Mouse (Mus musculus) ES-E14 (cell line): ENCODE results near the gene Tmem229b. TPM values are rescaled to one million over a fixed set of nuclear protein-coding genes. Genes with fewer than 3 reads are reported as not detected.

Experiments
- DNase-seq: peaks from one replicate; pipeline ENCODE4 v3.0.0-alpha.2; 2013; ENCODE audit warnings: low read depth, low spot score
- H3K27ac ChIP-seq: 2 replicates; pipeline ENCODE4 v1.5.1; 2012; ENCODE audit warnings: low read depth, mild to moderate bottlenecking, low read length, moderate library complexity, mixed read lengths; ENCODE audit not compliant: poor library complexity, insufficient read depth, severe bottlenecking
- H3K36me3 ChIP-seq: 2 replicates; pipeline ENCODE4 v1.6.1; 2012; ENCODE audit warnings: mild to moderate bottlenecking, low read length, moderate library complexity, mixed read lengths; ENCODE audit not compliant: control insufficient read depth, poor library complexity, insufficient read depth, severe bottlenecking
- H3K4me1 ChIP-seq, 2 experiments: fragments of 150-350 bp in 1 of 2; sonication (generic) in 1 of 2; 2 replicates each; pipeline ENCODE4 v1.6.1; 2012; ENCODE audit warnings: low read length in 2 of 2, mild to moderate bottlenecking in 1 of 2, mixed read lengths in 1 of 2; ENCODE audit not compliant: control insufficient read depth in 2 of 2, insufficient read depth in 2 of 2, poor library complexity in 1 of 2
- H3K4me3 ChIP-seq, 2 experiments: fragments of 150-350 bp in 1 of 2; sonication (generic) in 1 of 2; 2 replicates each; pipeline ENCODE4 v1.5.1; 2012; ENCODE audit warnings: low read length in 2 of 2, low read depth in 1 of 2, mild to moderate bottlenecking in 1 of 2, mixed read lengths in 1 of 2; ENCODE audit not compliant: insufficient read depth in 1 of 2, poor library complexity in 1 of 2, severe bottlenecking in 1 of 2
- H3K9ac ChIP-seq: 2 replicates; pipeline ENCODE4 v1.6.1; 2012; ENCODE audit warnings: low read depth, mild to moderate bottlenecking, low read length, mixed read lengths; ENCODE audit not compliant: poor library complexity, insufficient read depth, severe bottlenecking
- H3K9me3 ChIP-seq: fragments of 150-350 bp; sonication (generic); 2 replicates; pipeline ENCODE4 v1.6.1; 2012; ENCODE audit warnings: low read depth, mild to moderate bottlenecking, low read length; ENCODE audit not compliant: control insufficient read depth, insufficient read depth
- CHD2 ChIP-seq: IDR thresholded peaks from 2 replicates; pipeline ENCODE4 v1.6.1; 2014; ENCODE audit warnings: mild to moderate bottlenecking, low read depth, low read length, inconsistent platforms
- HCFC1 ChIP-seq: IDR thresholded peaks from 2 replicates; pipeline ENCODE4 v1.6.1; 2012; ENCODE audit warnings: low read length, inconsistent platforms, borderline replicate concordance; ENCODE audit not compliant: insufficient read depth
- MAFK ChIP-seq: IDR thresholded peaks from 2 replicates; pipeline ENCODE4 v1.6.1; 2014; ENCODE audit warnings: mild to moderate bottlenecking, low read depth, low read length, inconsistent platforms; ENCODE audit not compliant: insufficient read depth
- ZC3H11A ChIP-seq: IDR thresholded peaks from 2 replicates; pipeline ENCODE4 v1.6.1; 2012; ENCODE audit warnings: low read depth, mild to moderate bottlenecking, inconsistent platforms, low read length, borderline replicate concordance
- ZNF384 ChIP-seq: IDR thresholded peaks from 2 replicates; pipeline ENCODE4 v1.6.1; 2012; ENCODE audit warnings: low read depth, low read length, inconsistent platforms
- in situ Hi-C, 2 experiments: fragments of 600-800 bp; cut with MboI; formaldehyde crosslinking; loops; one replicate each; pipeline ENCODE4 v1.15.1; 2025; ENCODE audit warnings: low sequenced_read_pairs in 2 of 2, inconsistent platforms in 1 of 2; ENCODE audit not compliant: unreplicated experiment in 2 of 2
- total RNA-seq: library from RNA; depleted of rRNA; stranded (reverse); fragments of 300-350 nt; gene quantifications from 2 replicates; pipeline ENCODE4 v1.2.3, GENCODE M21; 2012

The Tmem229b gene
- total RNA-seq, 1 experiment: 6.1 TPM

DNA sequence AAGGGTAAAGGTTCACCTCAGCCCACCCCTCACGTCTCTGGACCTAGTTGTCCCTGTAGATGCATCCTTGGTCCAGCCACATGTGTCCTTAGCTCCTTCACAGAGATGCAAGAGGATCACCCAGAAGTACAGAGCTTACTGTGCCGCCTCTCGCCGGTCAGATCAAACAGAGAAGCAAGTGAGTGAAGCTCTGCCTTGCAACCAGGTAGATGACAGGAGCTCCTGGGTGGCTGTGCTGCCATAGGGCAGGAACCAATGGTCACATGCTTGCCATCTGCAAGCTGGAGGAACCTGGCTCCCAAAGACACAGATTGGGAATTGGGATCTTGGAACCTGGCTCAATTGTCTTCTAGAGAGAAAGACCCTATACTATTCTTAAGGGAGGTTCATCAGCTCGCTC lies 2.0 kb downstream of the Tmem229b start:
- Histone ChIP-seq H3K36me3 (no peaks in the 10 kb centered on the region), H3K27ac (no peak overlapping the region), H3K9ac (no peak overlapping the region), H3K9me3 (no peaks in the 10 kb centered on the region), H3K4me1 (peaks cover 0 to 4% of the 10 kb centered on the region in 2 experiments; a peak in 3 of 4 replicates), H3K4me3 (no peak overlapping the region)
- in situ Hi-C loops: no loop called here
- TF ChIP-seq HCFC1 (no peak), ZNF384 (no peak), CHD2 (no peak), ZC3H11A (no peak), MAFK (no peak)
- no peak for DNase-seq

GRCm38 (mm10) chr12:79002978-79003377 lies 4.4 kb downstream of the Tmem229b start:
- in situ Hi-C loops: no loop called here
- TF ChIP-seq ZNF384 (no peak), HCFC1 (no peak), CHD2 (no peak), ZC3H11A (no peak), MAFK (no peak)
- peaks cover 3 to 11% of the 10 kb centered on the region in 2 experiments; a peak in 3 of 4 replicates for H3K4me1 ChIP-seq
- no peaks in the 10 kb centered on the region for H3K9me3 ChIP-seq
- no peak for DNase-seq
- H3K4me3 ChIP-seq: no peak overlapping the region
- H3K27ac ChIP-seq: no peak overlapping the region
- H3K9ac ChIP-seq: no peak overlapping the region
- no peaks in the 10 kb centered on the region for H3K36me3 ChIP-seq

DNA sequence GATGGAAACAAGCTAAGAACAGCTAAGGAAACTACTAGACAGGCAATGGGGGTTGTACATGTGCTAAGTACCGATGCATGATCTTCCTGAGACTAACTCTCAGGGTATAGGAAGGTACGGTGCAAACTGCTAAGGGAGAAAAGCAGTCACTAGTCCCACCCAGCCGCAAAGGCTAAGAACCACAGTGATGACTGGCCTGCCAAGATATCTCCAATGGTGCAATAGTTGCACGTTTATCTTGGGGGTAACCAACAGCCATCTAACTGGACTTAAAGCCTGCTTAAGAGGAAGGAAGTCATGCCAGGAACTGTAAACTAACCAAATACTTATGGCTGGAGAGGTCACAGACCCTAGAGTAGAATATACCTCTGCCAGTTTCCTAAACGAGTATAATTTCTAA lies 5.0 kb downstream of the Tmem229b start:
- no peak overlapping the region for H3K9ac ChIP-seq
- H3K36me3 ChIP-seq: no peaks in the 10 kb centered on the region
- no peak for DNase-seq
- H3K27ac ChIP-seq: no peak overlapping the region
- peaks cover 8 to 17% of the 10 kb centered on the region in 2 experiments; a peak in 3 of 4 replicates for H3K4me1 ChIP-seq
- H3K9me3 ChIP-seq: no peaks in the 10 kb centered on the region
- in situ Hi-C loops: no loop called here
- TF ChIP-seq ZC3H11A: no peak
- TF ChIP-seq CHD2: no peak
- no peak for TF ChIP-seq MAFK
- TF ChIP-seq ZNF384: no peak
- TF ChIP-seq HCFC1: no peak
- no peak overlapping the region for H3K4me3 ChIP-seq

DNA sequence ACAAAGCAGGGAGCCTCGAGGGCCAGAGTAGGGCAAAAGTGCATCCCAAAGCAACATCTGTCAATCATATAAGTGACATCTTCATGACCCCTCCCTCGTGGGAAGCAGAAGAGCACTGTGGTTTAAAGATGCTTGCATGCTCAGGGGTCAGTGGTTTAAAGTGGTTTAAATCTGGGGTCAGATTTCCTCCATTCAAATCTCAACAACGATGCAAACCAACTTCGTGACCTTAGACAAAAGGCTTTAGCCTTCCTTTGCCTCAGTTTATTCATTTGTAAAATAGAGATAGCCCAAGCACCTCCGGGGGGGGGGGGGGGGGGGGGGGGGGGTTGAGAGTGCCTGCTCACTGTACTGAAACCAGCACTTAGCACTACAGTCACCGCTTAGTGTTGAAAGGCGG lies 10.7 kb downstream of the Tmem229b start:
- Histone ChIP-seq H3K4me1 (peaks cover 15 to 24% of the 10 kb centered on the region in 2 experiments; a peak in 3 of 4 replicates), H3K36me3 (no peaks in the 10 kb centered on the region), H3K9ac (no peak overlapping the region), H3K4me3 (no peak overlapping the region), H3K9me3 (no peaks in the 10 kb centered on the region), H3K27ac (no peak overlapping the region)
- no peak for TF ChIP-seq ZC3H11A
- in situ Hi-C loops: no loop called here
- DNase-seq: no peak

DNA sequence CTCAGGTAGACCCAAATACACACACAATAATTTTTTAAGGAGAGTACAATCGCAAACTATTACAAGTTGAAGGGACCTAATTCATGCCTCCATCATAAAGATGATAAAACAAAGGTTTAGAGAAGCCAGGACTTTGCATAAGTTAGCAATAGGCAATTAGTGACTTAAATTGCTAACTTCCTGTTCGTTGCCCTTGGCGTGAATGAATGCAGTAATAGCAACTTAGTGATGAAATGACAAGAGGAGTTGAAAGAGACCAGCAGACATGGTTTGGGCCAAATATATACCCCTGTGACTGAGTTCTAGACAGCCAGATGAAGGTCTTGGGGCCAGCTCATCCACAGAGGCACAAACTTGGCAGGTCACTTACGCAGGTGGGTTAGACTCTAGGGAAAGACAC lies 11.2 kb downstream of the Tmem229b start:
- H3K9me3 ChIP-seq: no peaks in the 10 kb centered on the region
- H3K36me3 ChIP-seq: no peaks in the 10 kb centered on the region
- in situ Hi-C loops: no loop called here
- TF ChIP-seq MAFK: no peak
- no peak for TF ChIP-seq CHD2
- no peak for TF ChIP-seq HCFC1
- TF ChIP-seq ZC3H11A: no peak
- no peak for TF ChIP-seq ZNF384
- H3K4me3 ChIP-seq: no peak overlapping the region
- H3K4me1 ChIP-seq: peaks cover 15 to 24% of the 10 kb centered on the region in 2 experiments; a peak in 3 of 4 replicates
- DNase-seq: no peak
- H3K9ac ChIP-seq: no peak overlapping the region
- H3K27ac ChIP-seq: no peak overlapping the region
